Mouse (Mus musculus): ENCODE data around the gene Snrpd3. TPM values are rescaled to one million over a fixed set of nuclear protein-coding genes. Genes with fewer than 3 reads are reported as not detected.
"Not testable (repeated sequence)": the region's sequence is repeated elsewhere in the genome, so short reads cannot be mapped to it uniquely, and the experiment has no call there.

Snrpd3 gene
- total and polyA plus RNA-seq, 2 experiments from 2014 or later = 24.4 to 144 TPM

- peaks cover 18% of the 10 kb centered on the region for H3K4me1 ChIP-seq (ENCODE audit: insufficient read depth)
- no peaks in the 10 kb centered on the region for H3K9me3 ChIP-seq (ENCODE audit: low read length)
- DNase-seq (no peak), ATAC-seq (no peak)
- no peaks in the 10 kb centered on the region for H3K27me3 ChIP-seq (ENCODE audit: insufficient read depth, low read length)
- peak overlapping the region; percentile 85 for H3K4me2 ChIP-seq (ENCODE audit: low read depth)
- peak overlapping the region; percentile 93 for H3K9ac ChIP-seq
- no peak for TF ChIP-seq CTCF (IDR thresholded peaks at IDR 0.05; ENCODE audit: low read depth)
- 27% methylated on average over 8 of the region's 8 CpGs for WGBS
- H3K4me3 ChIP-seq (ENCODE audit: low read depth, low read length) = peak overlapping the region; percentile 72
- H3K36me3 ChIP-seq (ENCODE audit: insufficient read depth) = peaks cover 20% of the 10 kb centered on the region
- peak overlapping the region; percentile 95 for H3K27ac ChIP-seq (ENCODE audit: low read depth, low read length)
Observed at GRCm38 (mm10) chr10:75516038-75516723, 1.2 kb upstream of the Snrpd3 start.

GRCm38 (mm10) chr10:75516724-75517072, 653 bp upstream of the Snrpd3 start:
- Histone ChIP-seq H3K27me3 (ENCODE audit: insufficient read depth, low read length) (no peaks in the 10 kb centered on the region), H3K9ac (peak overlapping the region; percentile 93), H3K4me2 (ENCODE audit: low read depth) (peak overlapping the region; percentile 85), H3K4me3 (ENCODE audit: low read depth, low read length) (peak overlapping the region; percentile 72), H3K27ac (ENCODE audit: low read depth, low read length) (peak overlapping the region; percentile 95), H3K9me3 (ENCODE audit: low read length) (no peaks in the 10 kb centered on the region), H3K4me1 (ENCODE audit: insufficient read depth) (peaks cover 18% of the 10 kb centered on the region), H3K36me3 (ENCODE audit: insufficient read depth) (peaks cover 19% of the 10 kb centered on the region)
- TF ChIP-seq CTCF (IDR thresholded peaks at IDR 0.05; ENCODE audit: low read depth) = no peak
- WGBS = 1% methylated on average over 12 of the region's 12 CpGs
- ATAC-seq (no peak), DNase-seq (no peak)

- DNase-seq = peak; percentile 98
- peak within 1 kb of the TSS; percentile 72 for H3K4me3 ChIP-seq (ENCODE audit: low read depth, low read length)
- no peaks in the 10 kb centered on the region for H3K9me3 ChIP-seq (ENCODE audit: low read length)
- H3K27ac ChIP-seq (ENCODE audit: low read depth, low read length) = peak within 1 kb of the TSS; percentile 95
- WGBS = under 1% methylated on average over 20 of the region's 20 CpGs
- H3K4me2 ChIP-seq (ENCODE audit: low read depth) = peak within 1 kb of the TSS; percentile 85
- ATAC-seq = peak; percentile 96
- H3K9ac ChIP-seq = peak within 1 kb of the TSS; percentile 93
- H3K36me3 ChIP-seq (ENCODE audit: insufficient read depth) = peaks cover 19% of the 10 kb centered on the region; the same call in 1 of the 2 replicates
- TF ChIP-seq CTCF (IDR thresholded peaks at IDR 0.05; ENCODE audit: low read depth) = no peak
- H3K4me1 ChIP-seq (ENCODE audit: insufficient read depth) = peaks cover 18% of the 10 kb centered on the region
- H3K27me3 ChIP-seq (ENCODE audit: insufficient read depth, low read length) = no peaks in the 10 kb centered on the region
Observed at GRCm38 (mm10) chr10:75517758-75518143, 400 bp downstream of the Snrpd3 start, which contains the start of gene Gucd1. Gene Gucd1 (minus strand): TSS chr10:75517972.

GRCm38 (mm10) chr10:75520581-75520980, 3.2 kb downstream of the Snrpd3 start:
- DNase-seq = no peak
- Histone ChIP-seq H3K27ac (ENCODE audit: low read depth, low read length) (no peak overlapping the region), H3K4me2 (ENCODE audit: low read depth) (no peak overlapping the region), H3K36me3 (ENCODE audit: insufficient read depth) (peaks cover 29% of the 10 kb centered on the region), H3K4me1 (ENCODE audit: insufficient read depth) (peaks cover 18% of the 10 kb centered on the region), H3K9me3 (ENCODE audit: low read length) (no peaks in the 10 kb centered on the region), H3K4me3 (ENCODE audit: low read depth, low read length) (no peak overlapping the region), H3K27me3 (ENCODE audit: insufficient read depth, low read length) (no peaks in the 10 kb centered on the region), H3K9ac (no peak overlapping the region)
- ATAC-seq = no peak
- 92% methylated on average over 5 of the region's 5 CpGs for WGBS
- TF ChIP-seq CTCF (IDR thresholded peaks at IDR 0.05; ENCODE audit: low read depth) = no peak

GRCm38 (mm10) chr10:75521643-75522042, 4.3 kb downstream of the Snrpd3 start:
- no peak for TF ChIP-seq CTCF (IDR thresholded peaks at IDR 0.05; ENCODE audit: low read depth)
- ATAC-seq = no peak

GRCm38 (mm10) chr10:75525450-75525849, 8.1 kb downstream of the Snrpd3 start:
- not testable (repeated sequence) for H3K27ac ChIP-seq (ENCODE audit: low read depth, low read length); H3K9ac ChIP-seq; H3K27me3 ChIP-seq (ENCODE audit: insufficient read depth, low read length); H3K4me2 ChIP-seq (ENCODE audit: low read depth); H3K4me3 ChIP-seq (ENCODE audit: low read depth, low read length); H3K9me3 ChIP-seq (ENCODE audit: low read length); DNase-seq; ATAC-seq; H3K4me1 ChIP-seq (ENCODE audit: insufficient read depth)
- WGBS = 91% methylated on average over 9 of the region's 9 CpGs
- peaks cover 29% of the 10 kb centered on the region for H3K36me3 ChIP-seq (ENCODE audit: insufficient read depth)

More at GRCm38 (mm10) chr10:75521643-75522042, 4.3 kb downstream of the Snrpd3 start:
- no peak overlapping the region for H3K4me3 ChIP-seq (ENCODE audit: low read depth, low read length)
- H3K4me2 ChIP-seq (ENCODE audit: low read depth) = no peak overlapping the region
- H3K36me3 ChIP-seq (ENCODE audit: insufficient read depth) = peaks cover 34% of the 10 kb centered on the region
- DNase-seq = no peak
- no peak overlapping the region for H3K9ac ChIP-seq
- H3K4me1 ChIP-seq (ENCODE audit: insufficient read depth) = peaks cover 8% of the 10 kb centered on the region; the same call in 1 of the 2 replicates
- no peaks in the 10 kb centered on the region for H3K9me3 ChIP-seq (ENCODE audit: low read length)
- H3K27ac ChIP-seq (ENCODE audit: low read depth, low read length) = no peak overlapping the region
- 88% methylated on average over 4 of the region's 4 CpGs for WGBS
- H3K27me3 ChIP-seq (ENCODE audit: insufficient read depth, low read length) = no peaks in the 10 kb centered on the region

DNA sequence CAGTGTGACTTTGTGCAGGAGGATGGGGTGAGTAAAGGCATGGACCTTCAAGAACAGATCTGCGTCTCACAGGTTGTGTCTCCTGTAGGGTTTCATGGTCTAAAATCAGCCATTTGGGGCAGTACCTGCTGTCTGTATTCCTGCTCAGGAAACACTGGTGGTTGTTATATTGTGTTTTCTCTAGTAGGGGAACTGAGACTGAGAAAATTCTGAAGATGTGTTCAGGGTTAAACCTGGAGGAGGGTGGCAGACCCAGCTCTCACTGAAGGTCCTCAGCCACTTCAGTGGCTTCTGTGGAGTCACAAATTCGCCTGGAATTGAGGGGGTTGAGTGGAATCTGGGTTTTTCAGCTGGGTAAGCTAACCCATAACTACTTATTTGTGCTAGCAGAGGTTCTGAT, 13.0 kb downstream of the Snrpd3 start:
- no peak for TF ChIP-seq CTCF (IDR thresholded peaks at IDR 0.05; ENCODE audit: low read depth)
- DNase-seq = no peak
- Histone ChIP-seq H3K4me3 (ENCODE audit: low read depth, low read length) (no peak overlapping the region), H3K9me3 (ENCODE audit: low read length) (no peaks in the 10 kb centered on the region), H3K4me2 (ENCODE audit: low read depth) (no peak overlapping the region), H3K36me3 (ENCODE audit: insufficient read depth) (peaks cover 30% of the 10 kb centered on the region), H3K27me3 (ENCODE audit: insufficient read depth, low read length) (no peaks in the 10 kb centered on the region), H3K27ac (ENCODE audit: low read depth, low read length) (no peak overlapping the region), H3K4me1 (ENCODE audit: insufficient read depth) (no peaks in the 10 kb centered on the region), H3K9ac (no peak overlapping the region)
- 90% methylated on average over 2 of the region's 2 CpGs for WGBS
- no peak for ATAC-seq
